Mouse (Mus musculus) central nervous system, embryonic 18 days (tissue): ENCODE measurements around the gene Sgms1. TPM values are rescaled to one million over a fixed set of nuclear protein-coding genes. Genes with fewer than 3 reads are reported as not detected.

ENCODE experiments used
- polyA plus RNA-seq: library from polyadenylated mRNA; depleted of rRNA; stranded (reverse); fragments of >200 nt; gene quantifications from 2 replicates; pipeline ENCODE4 v1.2.3, GENCODE M21; 2012; rRNA removed

Sgms1 gene
- polyA plus RNA-seq: 12.0 and 12.1 TPM in 2 replicates

GRCm38 (mm10) chr19:32389001-32389871 is at the start of gene Sgms1:
Gene Sgms1, minus strand, starts transcription at chr19:32389714.

DNA sequence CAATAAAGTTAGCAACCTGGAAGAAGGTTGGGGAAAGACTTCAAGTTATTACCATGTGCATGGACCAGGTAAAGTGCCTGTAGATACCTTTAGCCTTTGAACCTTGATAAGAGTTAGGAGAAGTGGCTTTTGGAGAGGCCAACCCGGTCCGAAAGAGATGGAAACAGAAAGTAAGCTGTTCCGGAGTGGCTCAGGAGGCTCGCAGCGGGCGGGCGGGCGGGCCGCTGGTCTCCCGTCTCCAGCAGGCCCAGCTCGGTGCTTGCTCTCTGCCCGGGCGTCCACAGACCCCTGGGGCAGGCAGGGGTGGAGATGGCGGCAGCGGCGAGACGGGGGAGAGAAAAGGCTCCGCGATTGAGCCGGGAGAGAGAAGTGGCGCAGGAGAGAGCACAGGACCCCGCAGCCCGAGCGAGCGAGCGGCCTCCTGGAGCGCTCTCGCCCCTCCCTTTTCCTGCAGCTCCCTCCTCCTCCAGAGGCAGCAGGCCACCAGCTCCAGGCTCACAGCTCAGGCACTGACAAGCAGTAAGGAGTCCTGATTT is 281.7 kb downstream of the Sgms1 start, which contains the start of gene Asah2:
Asah2 (minus strand) TSS at position 441 of the 536 bp plus-strand sequence.

Other genes with a start within 250 kb of the Sgms1 start
- 33.1 and 41.5 TPM in 2 replicates for gene Rpl9-ps6, start 76.9 kb upstream of the Sgms1 start, polyA plus RNA-seq
- 35.3 and 36.1 TPM in 2 replicates for gene Minpp1, start 96.1 kb upstream of the Sgms1 start, polyA plus RNA-seq
- 1.4 and 1.6 TPM in 2 replicates for gene Papss2, start 206.1 kb upstream of the Sgms1 start, polyA plus RNA-seq